Mouse (Mus musculus): Measurements from ENCODE around the gene Pon3. TPM values are rescaled to one million over a fixed set of nuclear protein-coding genes. Genes with fewer than 3 reads are reported as not detected.
"Not testable (repeated sequence)": the region's sequence is repeated elsewhere in the genome, so short reads cannot be mapped to it uniquely, and the experiment has no call there.

Gene Pon3
- polyA plus RNA-seq, 1 experiment from 2014 or later, result 35.5 TPM

DNA sequence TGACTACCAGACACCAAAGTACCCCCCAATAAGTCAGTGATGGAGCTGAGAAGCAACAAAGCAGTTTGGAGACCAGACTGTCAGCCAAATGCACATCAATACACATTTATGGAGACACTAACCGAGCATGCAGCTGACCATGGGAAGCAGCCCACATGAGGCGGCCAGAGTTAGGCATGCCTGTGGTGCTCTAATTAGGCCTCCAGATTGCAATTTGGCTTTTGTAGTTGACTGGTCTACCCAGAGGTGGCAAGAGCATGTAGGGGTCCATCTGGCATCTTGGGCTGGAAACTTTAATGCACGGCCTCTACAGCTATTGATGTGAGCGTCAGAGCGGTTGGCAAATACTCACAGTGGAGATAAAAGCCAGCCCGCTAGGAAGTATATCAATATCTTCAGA is 10.2 kb downstream of the Pon3 start:
- Histone ChIP-seq H3K27ac (ENCODE audit: poor library complexity, severe bottlenecking) (no peak overlapping the region), H3K4me3 (no peak overlapping the region), H3K4me1 (replicated peaks) (no peaks in the 10 kb centered on the region), H3K9me3 (replicated peaks) (no peaks in the 10 kb centered on the region), H3K36me3 (peaks cover 22% of the 10 kb centered on the region), H3K9ac (no peak overlapping the region), H3K4me2 (no peak overlapping the region), H3K27me3 (replicated peaks) (no peaks in the 10 kb centered on the region)
- ATAC-seq (ENCODE audit: insufficient number of reproducible peaks, low FRiP score), result no peak
- WGBS, result 87% methylated on average over 6 of the region's 6 CpGs

DNA sequence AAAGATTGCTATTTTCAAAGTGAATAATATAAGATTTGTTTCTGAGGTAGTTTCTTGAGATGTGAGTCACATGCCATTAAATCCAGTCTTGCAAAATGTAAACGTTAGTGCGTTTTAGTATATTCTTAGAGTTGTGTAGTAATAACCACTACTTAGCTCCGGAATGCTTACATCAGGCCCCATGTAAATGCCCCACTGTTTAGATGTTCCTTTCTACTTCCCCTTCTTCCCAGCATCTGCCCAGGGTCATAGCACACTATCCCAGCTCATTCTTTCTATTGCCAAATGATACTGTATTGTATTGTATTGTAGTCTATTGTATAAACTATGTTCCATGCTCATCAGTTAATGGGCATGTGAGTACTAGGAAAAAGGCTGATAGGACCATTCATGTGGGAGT is 17.3 kb downstream of the Pon3 start:
- Histone ChIP-seq H3K9me3 (replicated peaks) (no peaks in the 10 kb centered on the region), H3K36me3 (peaks cover 37% of the 10 kb centered on the region), H3K27me3 (replicated peaks) (no peaks in the 10 kb centered on the region), H3K4me2 (no peak overlapping the region), H3K27ac (ENCODE audit: poor library complexity, severe bottlenecking) (no peak overlapping the region), H3K4me3 (no peak overlapping the region), H3K9ac (no peak overlapping the region), H3K4me1 (replicated peaks) (no peaks in the 10 kb centered on the region)
- WGBS, result 93% methylated on average over 3 of the region's 3 CpGs
- ATAC-seq (ENCODE audit: insufficient number of reproducible peaks, low FRiP score), result no peak

DNA sequence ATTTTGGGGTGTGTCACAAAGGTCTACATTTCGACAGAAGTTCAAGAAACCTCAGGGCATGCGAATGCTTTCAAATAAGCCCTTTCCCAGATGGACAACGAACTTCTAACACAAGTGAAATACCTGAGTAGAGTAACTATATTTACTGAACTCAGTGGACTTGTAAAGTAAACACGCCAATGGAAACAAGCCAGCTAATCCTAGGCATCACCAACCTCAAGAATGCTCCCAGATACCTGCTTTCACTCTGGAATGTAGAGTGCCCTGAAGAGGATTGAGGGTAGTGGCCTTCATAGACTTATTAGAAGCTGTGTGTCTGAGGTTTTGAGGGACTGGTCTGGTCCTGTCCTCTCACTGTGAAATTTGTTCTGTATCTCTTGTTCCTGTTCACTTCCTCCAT is 18.6 kb downstream of the Pon3 start:
- no peak for ATAC-seq (ENCODE audit: insufficient number of reproducible peaks, low FRiP score)
- no peaks in the 10 kb centered on the region for H3K4me1 ChIP-seq (replicated peaks)
- H3K4me2 ChIP-seq, result no peak overlapping the region
- no peaks in the 10 kb centered on the region for H3K9me3 ChIP-seq (replicated peaks)
- 81% methylated on average over 4 of the region's 4 CpGs for WGBS
- peaks cover 34% of the 10 kb centered on the region for H3K36me3 ChIP-seq
- H3K9ac ChIP-seq, result no peak overlapping the region
- no peak overlapping the region for H3K27ac ChIP-seq (ENCODE audit: poor library complexity, severe bottlenecking)
- H3K4me3 ChIP-seq, result no peak overlapping the region
- no peaks in the 10 kb centered on the region for H3K27me3 ChIP-seq (replicated peaks)

DNA sequence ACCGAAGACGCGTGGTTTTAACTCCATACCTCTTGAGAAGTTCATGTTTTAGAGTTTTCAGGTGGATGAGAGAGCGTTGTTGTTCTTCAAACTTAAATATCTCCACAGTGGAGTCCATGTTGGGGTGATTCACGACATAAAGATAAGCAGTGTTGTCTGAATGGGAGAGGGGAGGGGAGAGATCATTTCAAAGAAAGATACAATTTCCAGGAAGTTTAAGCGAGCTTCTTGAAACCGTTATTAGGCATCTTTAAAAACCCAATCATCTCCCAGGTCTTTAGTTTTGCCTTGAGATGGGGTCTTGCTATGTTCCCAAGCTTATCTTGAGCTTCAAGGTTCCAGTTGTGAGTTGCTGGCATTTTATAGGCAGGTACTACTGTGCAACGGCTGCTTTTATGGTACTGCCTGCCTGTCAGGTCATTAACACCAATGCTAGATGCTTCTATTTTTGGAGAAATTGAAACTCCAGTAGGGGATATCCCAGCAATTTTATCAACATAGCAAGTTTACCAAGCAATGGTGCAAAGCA is 19.2 kb downstream of the Pon3 start:
- no peak overlapping the region for H3K27ac ChIP-seq (ENCODE audit: poor library complexity, severe bottlenecking)
- no peak for ATAC-seq (ENCODE audit: insufficient number of reproducible peaks, low FRiP score)

GRCm38 (mm10) chr6:5234563-5234962 is 21.5 kb downstream of the Pon3 start:
- no peaks in the 10 kb centered on the region for H3K27me3 ChIP-seq (replicated peaks)
- 81% methylated on average over 3 of the region's 3 CpGs for WGBS
- no peak for ATAC-seq (ENCODE audit: insufficient number of reproducible peaks, low FRiP score)
- H3K9ac ChIP-seq, result no peak overlapping the region
- H3K9me3 ChIP-seq (replicated peaks), result no peaks in the 10 kb centered on the region
- no peak overlapping the region for H3K4me2 ChIP-seq
- no peaks in the 10 kb centered on the region for H3K4me1 ChIP-seq (replicated peaks)
- H3K36me3 ChIP-seq, result peaks cover 32% of the 10 kb centered on the region
- no peak overlapping the region for H3K4me3 ChIP-seq
- no peak overlapping the region for H3K27ac ChIP-seq (ENCODE audit: poor library complexity, severe bottlenecking)

More for the DNA sequence above, 19.2 kb downstream of the Pon3 start:
- Histone ChIP-seq H3K4me1 (replicated peaks) (no peaks in the 10 kb centered on the region), H3K36me3 (peaks cover 30% of the 10 kb centered on the region), H3K9ac (no peak overlapping the region), H3K4me3 (no peak overlapping the region), H3K9me3 (replicated peaks) (no peaks in the 10 kb centered on the region), H3K4me2 (no peak overlapping the region), H3K27me3 (replicated peaks) (no peaks in the 10 kb centered on the region)
- 88% methylated on average over 8 of the region's 8 CpGs for WGBS

GRCm38 (mm10) chr6:5233812-5234211 is 22.3 kb downstream of the Pon3 start:
- H3K36me3 ChIP-seq, result peaks cover 30% of the 10 kb centered on the region
- H3K27ac ChIP-seq (ENCODE audit: poor library complexity, severe bottlenecking), result no peak overlapping the region
- H3K4me1 ChIP-seq (replicated peaks), result no peaks in the 10 kb centered on the region
- no peak overlapping the region for H3K4me2 ChIP-seq
- no peak for ATAC-seq (ENCODE audit: insufficient number of reproducible peaks, low FRiP score)
- no peaks in the 10 kb centered on the region for H3K9me3 ChIP-seq (replicated peaks)
- H3K27me3 ChIP-seq (replicated peaks), result no peaks in the 10 kb centered on the region
- WGBS, result 91% methylated on average over 1 of the region's 1 CpGs
- H3K9ac ChIP-seq, result no peak overlapping the region
- H3K4me3 ChIP-seq, result no peak overlapping the region

- WGBS, result 87% methylated on average over 4 of the region's 4 CpGs
Observed at GRCm38 (mm10) chr6:5232022-5232421, 24.1 kb downstream of the Pon3 start.

GRCm38 (mm10) chr6:5230261-5230660 is 25.8 kb downstream of the Pon3 start:
- H3K4me1 ChIP-seq (replicated peaks), result no peaks in the 10 kb centered on the region
- no peak overlapping the region for H3K4me3 ChIP-seq
- 81% methylated on average over 5 of the region's 5 CpGs for WGBS
- no peak overlapping the region for H3K27ac ChIP-seq (ENCODE audit: poor library complexity, severe bottlenecking)
- no peak overlapping the region for H3K4me2 ChIP-seq
- no peaks in the 10 kb centered on the region for H3K9me3 ChIP-seq (replicated peaks)
- peaks cover 17% of the 10 kb centered on the region for H3K36me3 ChIP-seq
- H3K27me3 ChIP-seq (replicated peaks), result no peaks in the 10 kb centered on the region
- no peak for ATAC-seq (ENCODE audit: insufficient number of reproducible peaks, low FRiP score)
- H3K9ac ChIP-seq, result no peak overlapping the region

More at GRCm38 (mm10) chr6:5232022-5232421, 24.1 kb downstream of the Pon3 start:
- H3K36me3 ChIP-seq, result peaks cover 24% of the 10 kb centered on the region
- no peak overlapping the region for H3K4me2 ChIP-seq
- H3K9me3 ChIP-seq (replicated peaks), result no peaks in the 10 kb centered on the region
- no peak overlapping the region for H3K4me3 ChIP-seq
- no peaks in the 10 kb centered on the region for H3K4me1 ChIP-seq (replicated peaks)
- H3K9ac ChIP-seq, result no peak overlapping the region
- ATAC-seq (ENCODE audit: insufficient number of reproducible peaks, low FRiP score), result no peak
- no peaks in the 10 kb centered on the region for H3K27me3 ChIP-seq (replicated peaks)
- H3K27ac ChIP-seq (ENCODE audit: poor library complexity, severe bottlenecking), result no peak overlapping the region

- H3K4me1 ChIP-seq (replicated peaks); ATAC-seq (ENCODE audit: insufficient number of reproducible peaks, low FRiP score); H3K9ac ChIP-seq; H3K4me2 ChIP-seq; H3K27me3 ChIP-seq (replicated peaks); H3K9me3 ChIP-seq (replicated peaks); H3K4me3 ChIP-seq; H3K36me3 ChIP-seq; H3K27ac ChIP-seq (ENCODE audit: poor library complexity, severe bottlenecking): not testable (repeated sequence)
- 82% methylated on average over 2 of the region's 2 CpGs for WGBS
Observed at GRCm38 (mm10) chr6:5223551-5223950, 32.5 kb downstream of the Pon3 start.

GRCm38 (mm10) chr6:5222080-5222479 is 34.0 kb downstream of the Pon3 start:
- H3K4me3 ChIP-seq, result no peak overlapping the region
- ATAC-seq (ENCODE audit: insufficient number of reproducible peaks, low FRiP score), result no peak
- no peaks in the 10 kb centered on the region for H3K27me3 ChIP-seq (replicated peaks)
- WGBS, result 73% methylated on average over 3 of the region's 3 CpGs
- H3K36me3 ChIP-seq, result peaks cover 10% of the 10 kb centered on the region
- H3K4me1 ChIP-seq (replicated peaks), result no peaks in the 10 kb centered on the region
- no peak overlapping the region for H3K27ac ChIP-seq (ENCODE audit: poor library complexity, severe bottlenecking)
- H3K4me2 ChIP-seq, result no peak overlapping the region
- no peaks in the 10 kb centered on the region for H3K9me3 ChIP-seq (replicated peaks)
- no peak overlapping the region for H3K9ac ChIP-seq

DNA sequence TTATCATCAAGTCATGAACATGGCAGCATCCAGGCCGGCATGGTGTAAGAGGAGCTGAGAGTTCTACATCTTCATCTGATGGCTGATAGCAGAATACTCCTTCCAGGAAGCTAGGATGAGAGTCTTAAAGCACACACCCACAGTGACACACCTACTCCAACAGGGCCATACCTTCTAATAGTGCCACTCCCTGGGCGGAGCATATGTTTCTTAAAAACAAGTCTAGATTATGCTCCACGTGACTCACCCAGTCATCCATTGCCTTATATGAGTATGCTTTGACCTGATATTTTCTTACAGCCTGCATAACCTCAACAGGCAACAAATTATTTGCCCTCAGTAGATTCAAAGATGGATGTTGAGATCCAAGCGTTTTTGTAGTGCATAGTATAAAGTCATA is 37.9 kb downstream of the Pon3 start:
- Histone ChIP-seq H3K9me3 (replicated peaks) (no peaks in the 10 kb centered on the region), H3K27me3 (replicated peaks) (no peaks in the 10 kb centered on the region), H3K9ac (no peak overlapping the region), H3K4me1 (replicated peaks) (no peaks in the 10 kb centered on the region), H3K4me2 (no peak overlapping the region), H3K4me3 (no peak overlapping the region), H3K36me3 (peaks cover 12% of the 10 kb centered on the region), H3K27ac (ENCODE audit: poor library complexity, severe bottlenecking) (no peak overlapping the region)
- 84% methylated on average over 4 of the region's 4 CpGs for WGBS
- ATAC-seq (ENCODE audit: insufficient number of reproducible peaks, low FRiP score), result no peak

GRCm38 (mm10) chr6:5207817-5208216 is 48.3 kb downstream of the Pon3 start:
- no peaks in the 10 kb centered on the region for H3K4me1 ChIP-seq (replicated peaks)
- H3K4me2 ChIP-seq, result no peak overlapping the region
- no peaks in the 10 kb centered on the region for H3K36me3 ChIP-seq
- 81% methylated on average over 2 of the region's 2 CpGs for WGBS
- H3K4me3 ChIP-seq, result no peak overlapping the region
- no peaks in the 10 kb centered on the region for H3K9me3 ChIP-seq (replicated peaks)
- H3K9ac ChIP-seq, result no peak overlapping the region
- no peak overlapping the region for H3K27ac ChIP-seq (ENCODE audit: poor library complexity, severe bottlenecking)
- ATAC-seq (ENCODE audit: insufficient number of reproducible peaks, low FRiP score), result no peak
- H3K27me3 ChIP-seq (replicated peaks), result no peaks in the 10 kb centered on the region

Data from heart, embryonic 12.5 days (tissue).